Mouse (Mus musculus): Measurements from ENCODE around the gene Etl4.

The Etl4 gene

GRCm38 (mm10) chr2:20559723-20560122 lies 650.1 kb downstream of the Etl4 start:
- DNase-seq (ENCODE audit: extremely low read depth, low read depth) = no peak

GRCm38 (mm10) chr2:20560581-20560980 lies 651.0 kb downstream of the Etl4 start:
- DNase-seq (ENCODE audit: extremely low read depth, low read depth) = no peak

DNA sequence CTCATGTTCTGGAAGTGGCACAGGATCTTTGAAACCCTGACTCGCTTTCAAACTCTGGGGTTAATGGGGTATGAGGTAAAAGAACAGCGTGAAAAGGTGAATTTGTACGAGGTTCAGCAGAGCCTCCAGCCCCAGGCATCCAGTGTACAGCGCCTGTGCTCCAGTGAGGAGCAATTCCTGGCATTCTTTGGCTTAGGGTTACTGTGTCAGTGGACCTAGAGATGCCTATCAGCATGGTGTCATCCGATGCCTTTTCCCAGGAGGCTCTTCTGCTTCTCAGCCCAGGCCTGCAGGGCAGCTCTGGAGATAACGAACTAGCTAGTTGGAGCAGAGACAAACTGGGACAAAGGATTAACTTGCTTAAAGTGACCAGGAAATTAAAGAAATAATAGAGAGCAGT lies 653.5 kb downstream of the Etl4 start:
- DNase-seq (ENCODE audit: extremely low read depth, low read depth) = no peak

DNA sequence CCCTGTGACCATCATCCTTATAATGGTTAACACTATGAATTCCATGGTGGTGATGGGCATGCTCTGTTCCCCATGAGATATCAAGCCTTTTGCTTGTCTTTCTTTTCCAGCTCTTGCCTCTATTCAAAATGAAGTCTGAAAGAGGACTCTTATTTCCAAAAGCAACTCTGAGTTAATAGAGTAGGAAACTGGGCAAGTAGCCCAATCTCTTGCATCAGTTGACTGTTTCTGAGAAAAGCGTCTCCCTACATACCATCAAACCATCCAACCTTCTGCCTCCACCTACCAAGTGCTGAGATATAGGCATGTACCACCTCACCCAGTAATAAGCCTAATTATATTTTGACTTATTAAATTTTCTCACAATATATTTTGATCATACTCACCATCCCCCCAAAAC lies 658.9 kb downstream of the Etl4 start:
- DNase-seq (ENCODE audit: extremely low read depth, low read depth) = no peak

DNA sequence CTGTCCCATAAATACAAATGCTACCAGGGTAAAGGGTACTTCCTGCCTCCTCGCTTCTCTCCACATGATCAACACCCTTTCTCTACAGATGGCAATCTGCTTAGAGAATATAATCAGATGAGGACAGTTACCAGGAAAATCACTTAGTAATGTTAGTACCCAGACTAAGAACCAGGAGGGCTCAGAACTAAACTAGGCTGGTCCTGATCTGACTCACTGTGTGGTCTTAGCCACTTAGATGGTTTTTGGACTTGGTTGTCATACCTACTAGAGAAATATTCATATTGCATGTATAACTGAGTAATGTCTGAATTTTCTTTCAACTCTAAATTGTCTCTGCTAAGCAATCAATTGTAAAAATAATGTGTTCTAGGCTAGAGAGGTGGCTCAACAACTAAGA lies 662.4 kb downstream of the Etl4 start:
- no peak for DNase-seq (ENCODE audit: extremely low read depth, low read depth)

DNA sequence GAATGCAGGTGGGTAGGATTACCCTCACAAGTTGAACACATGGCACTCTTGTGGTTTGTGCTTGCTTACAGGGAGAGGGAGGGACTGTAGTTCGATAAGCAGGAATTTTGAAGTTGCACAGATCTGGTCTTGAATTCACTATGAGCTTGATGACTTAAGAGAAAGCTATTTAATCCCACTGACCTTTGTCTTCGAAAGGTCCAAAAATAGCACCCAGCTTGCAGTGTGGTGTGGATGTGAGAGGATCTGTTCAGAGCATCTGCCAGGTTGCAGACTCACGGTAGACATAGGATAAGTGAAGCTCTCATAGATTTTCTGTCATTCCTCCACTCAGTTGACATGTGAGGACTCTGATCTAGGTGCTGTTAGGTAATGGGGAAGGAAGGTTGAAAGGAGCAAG lies 670.8 kb downstream of the Etl4 start:
- DNase-seq (ENCODE audit: extremely low read depth, low read depth) = no peak

GRCm38 (mm10) chr2:20583032-20583431 lies 673.5 kb downstream of the Etl4 start:
- DNase-seq (ENCODE audit: extremely low read depth, low read depth) = no peak

DNA sequence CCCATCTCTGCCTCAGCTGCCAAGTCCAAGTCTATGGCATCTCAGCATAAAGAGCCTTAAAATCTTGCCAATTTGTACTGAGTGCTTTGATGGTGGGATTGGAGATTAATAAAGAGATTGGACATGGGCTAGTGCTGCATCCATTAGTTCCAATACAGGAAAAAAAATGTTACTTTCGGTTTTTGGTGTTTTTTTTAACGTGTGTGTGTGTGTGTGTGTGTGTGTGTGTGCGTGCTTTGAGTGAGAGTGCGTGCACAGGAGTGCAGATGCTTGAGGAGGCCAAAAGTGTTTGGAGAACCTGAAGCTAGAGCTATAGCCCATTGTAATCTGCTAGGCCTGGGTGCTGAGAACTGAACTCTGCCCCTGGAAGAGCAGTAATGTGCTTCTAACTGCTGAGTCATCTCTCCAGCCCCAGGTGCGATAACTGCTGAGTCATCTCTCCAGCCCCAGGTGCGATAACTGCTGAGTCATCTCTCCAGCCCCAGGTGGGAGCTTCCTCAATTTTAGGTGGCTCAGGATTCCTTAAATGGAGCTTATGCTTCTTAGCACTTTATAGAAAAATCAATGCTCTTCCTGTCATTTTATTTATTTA lies 674.1 kb downstream of the Etl4 start:
- no peak for DNase-seq (ENCODE audit: extremely low read depth, low read depth)

- no peak for DNase-seq (ENCODE audit: extremely low read depth, low read depth)
Measured at GRCm38 (mm10) chr2:20587913-20588312, 678.3 kb downstream of the Etl4 start.

DNA sequence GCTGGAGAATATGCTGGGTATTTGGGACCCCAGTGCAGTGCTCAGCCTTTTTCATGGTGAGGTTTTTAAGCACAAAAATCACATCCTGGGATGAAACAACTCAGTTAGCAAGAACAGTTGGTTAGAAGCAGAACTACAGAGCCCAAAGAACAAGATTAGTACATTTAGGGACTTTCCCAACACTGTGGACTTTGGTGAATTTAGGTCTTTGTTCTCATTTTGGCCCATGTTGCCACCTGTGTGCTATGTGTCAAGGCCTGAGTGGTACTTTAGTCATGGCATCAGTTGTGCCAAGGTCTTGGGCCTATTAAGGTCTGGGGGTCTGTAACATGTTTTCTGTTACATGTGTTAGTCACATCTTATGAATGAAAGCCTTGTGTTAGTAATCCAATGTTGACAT lies 679.1 kb downstream of the Etl4 start:
- no peak for DNase-seq (ENCODE audit: extremely low read depth, low read depth)

DNA sequence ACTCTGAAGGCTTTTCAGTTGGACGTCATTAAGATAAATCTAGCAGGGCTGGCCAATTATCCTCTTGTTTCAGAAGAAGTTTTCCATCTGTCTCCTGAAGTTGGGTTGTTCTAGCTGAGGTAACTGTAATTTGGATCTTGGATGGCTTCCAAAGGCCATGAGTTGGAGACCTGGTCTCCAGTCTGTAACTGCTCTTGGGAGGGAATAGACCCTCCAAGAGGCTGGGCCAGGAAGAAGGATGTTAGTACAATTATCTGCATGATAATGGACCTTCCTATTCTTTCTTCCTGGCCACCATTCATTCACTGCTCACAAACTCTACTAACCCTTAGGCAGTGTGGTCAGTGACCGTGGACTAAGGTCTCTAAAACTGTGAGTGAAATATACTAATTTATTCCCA lies 684.5 kb downstream of the Etl4 start:
- no peak for DNase-seq (ENCODE audit: extremely low read depth, low read depth)

DNA sequence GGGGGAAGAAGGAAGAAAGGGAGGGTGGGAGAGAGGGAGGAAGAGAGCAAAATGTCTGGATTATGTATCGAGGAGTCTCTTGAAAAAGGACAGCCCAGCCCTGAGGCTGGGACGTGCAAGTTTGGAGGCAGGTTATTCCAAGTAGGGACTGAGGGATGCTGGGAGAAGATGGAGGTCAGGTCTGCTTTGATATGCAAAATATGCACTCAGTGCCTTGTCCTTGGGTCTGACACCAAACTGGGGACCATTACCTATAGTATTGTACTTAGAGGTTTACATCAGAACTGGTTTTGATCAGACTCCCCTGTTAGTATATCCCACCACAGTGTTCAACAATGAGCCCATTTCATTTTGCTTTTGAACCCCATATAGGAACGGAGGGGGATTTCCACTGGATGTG lies 685.4 kb downstream of the Etl4 start:
- no peak for DNase-seq (ENCODE audit: extremely low read depth, low read depth)

DNA sequence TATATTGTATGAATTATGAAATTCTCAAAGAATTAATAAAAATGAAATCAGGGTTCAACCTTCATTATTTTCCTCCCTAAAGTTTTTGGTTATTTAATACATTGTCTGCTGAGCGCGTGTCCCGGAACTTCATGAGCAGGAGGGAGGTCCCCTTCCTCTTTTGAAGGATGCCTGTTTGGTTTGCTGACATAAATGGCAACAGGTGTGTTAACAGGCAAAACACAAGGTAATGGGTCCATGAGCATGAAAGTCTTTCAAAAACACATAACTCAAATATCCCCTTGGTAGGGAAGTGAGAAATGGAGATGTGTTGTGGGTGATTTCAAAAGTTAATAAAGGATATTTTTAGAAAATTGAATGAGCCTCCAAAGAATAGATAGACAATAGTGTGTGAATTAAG lies 687.0 kb downstream of the Etl4 start:
- no peak for DNase-seq (ENCODE audit: extremely low read depth, low read depth)

DNA sequence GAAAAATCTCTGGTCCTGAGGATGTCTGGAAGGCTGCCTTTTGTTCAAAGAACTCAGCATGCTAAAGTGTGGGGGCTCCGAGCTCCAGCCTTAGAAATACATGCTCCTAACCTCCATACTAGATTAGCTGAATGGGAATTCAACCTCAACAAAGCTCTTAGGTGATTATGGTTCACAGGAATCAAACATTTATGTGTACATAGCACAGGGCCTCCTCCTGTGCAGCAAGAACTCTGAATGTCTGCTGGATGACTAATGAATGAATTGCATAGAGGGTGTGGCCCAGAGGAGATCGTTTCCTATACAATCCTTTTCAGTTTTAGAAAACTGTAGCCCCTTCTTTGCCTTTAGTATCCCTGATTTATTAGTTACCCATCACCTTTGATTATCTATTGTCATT lies 687.6 kb downstream of the Etl4 start:
- no peak for DNase-seq (ENCODE audit: extremely low read depth, low read depth)

- DNase-seq (ENCODE audit: extremely low read depth, low read depth) = no peak
Measured at GRCm38 (mm10) chr2:20602656-20603055, 693.1 kb downstream of the Etl4 start.

DNA sequence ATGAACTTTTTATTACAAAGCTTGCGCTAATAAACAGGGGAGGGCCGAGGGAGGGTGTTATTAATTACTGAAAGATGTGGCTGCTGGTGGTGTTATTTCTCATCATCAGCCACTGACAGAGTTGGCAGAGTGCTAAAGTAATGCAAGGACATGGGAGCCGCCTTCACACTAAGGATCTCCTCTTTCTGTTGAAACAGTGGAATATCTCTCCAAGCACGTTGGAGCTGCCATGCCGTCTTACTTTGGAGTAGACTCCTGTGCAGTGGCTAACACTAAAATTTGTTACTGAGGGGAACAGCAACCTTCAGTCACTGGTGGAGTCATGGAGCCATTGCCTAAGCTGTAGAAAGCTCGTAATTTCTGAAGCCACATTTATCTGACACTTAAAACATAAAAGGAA lies 694.0 kb downstream of the Etl4 start:
- DNase-seq (ENCODE audit: extremely low read depth, low read depth) = no peak

- DNase-seq (ENCODE audit: extremely low read depth, low read depth) = no peak
Measured at GRCm38 (mm10) chr2:20603991-20604390, 694.4 kb downstream of the Etl4 start.

DNA sequence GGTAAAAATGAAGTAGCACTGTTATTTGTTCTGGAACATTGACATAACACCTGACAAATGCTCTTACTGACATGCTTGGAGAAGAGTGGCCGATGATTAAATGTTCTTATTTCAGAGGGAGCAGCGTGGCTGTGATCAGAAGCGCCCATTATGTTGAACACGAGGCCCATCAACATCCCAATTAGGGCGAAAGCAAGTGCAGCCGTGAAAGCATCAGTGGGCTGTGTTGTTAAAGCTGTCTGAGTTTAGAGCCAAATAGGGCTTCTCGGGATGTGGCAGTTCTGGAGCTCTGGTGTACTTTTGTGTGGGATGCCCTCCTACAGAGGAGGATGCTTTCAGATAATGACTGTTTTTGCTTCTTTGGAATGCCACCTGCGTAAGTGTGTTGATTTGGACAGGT lies 699.6 kb downstream of the Etl4 start:
- no peak for DNase-seq (ENCODE audit: extremely low read depth, low read depth)

DNA sequence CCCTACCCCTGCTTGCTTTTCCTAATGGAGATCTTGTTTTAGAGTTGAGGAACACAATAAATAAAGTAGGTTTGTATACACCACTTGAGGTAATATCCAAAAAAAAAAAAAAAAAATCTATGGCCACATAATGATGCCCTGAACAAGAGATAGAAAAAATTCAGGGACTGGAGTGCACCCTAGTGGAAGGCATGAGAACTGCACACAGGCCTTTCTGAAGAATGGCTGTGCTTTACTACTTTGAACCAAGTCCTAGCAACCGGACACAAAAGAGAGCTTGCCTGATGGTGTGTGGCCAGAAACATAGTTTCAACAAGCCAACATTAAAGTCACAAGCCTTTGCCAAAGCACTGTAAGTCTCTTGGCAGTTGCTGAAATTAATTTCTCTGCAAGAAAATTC lies 706.4 kb downstream of the Etl4 start:
- DNase-seq (ENCODE audit: extremely low read depth, low read depth) = no peak

GRCm38 (mm10) chr2:20618396-20618795 lies 708.8 kb downstream of the Etl4 start:
- DNase-seq (ENCODE audit: extremely low read depth, low read depth) = no peak

- no peak for DNase-seq (ENCODE audit: extremely low read depth, low read depth)
Measured at GRCm38 (mm10) chr2:20619881-20620280, 710.3 kb downstream of the Etl4 start.

DNA sequence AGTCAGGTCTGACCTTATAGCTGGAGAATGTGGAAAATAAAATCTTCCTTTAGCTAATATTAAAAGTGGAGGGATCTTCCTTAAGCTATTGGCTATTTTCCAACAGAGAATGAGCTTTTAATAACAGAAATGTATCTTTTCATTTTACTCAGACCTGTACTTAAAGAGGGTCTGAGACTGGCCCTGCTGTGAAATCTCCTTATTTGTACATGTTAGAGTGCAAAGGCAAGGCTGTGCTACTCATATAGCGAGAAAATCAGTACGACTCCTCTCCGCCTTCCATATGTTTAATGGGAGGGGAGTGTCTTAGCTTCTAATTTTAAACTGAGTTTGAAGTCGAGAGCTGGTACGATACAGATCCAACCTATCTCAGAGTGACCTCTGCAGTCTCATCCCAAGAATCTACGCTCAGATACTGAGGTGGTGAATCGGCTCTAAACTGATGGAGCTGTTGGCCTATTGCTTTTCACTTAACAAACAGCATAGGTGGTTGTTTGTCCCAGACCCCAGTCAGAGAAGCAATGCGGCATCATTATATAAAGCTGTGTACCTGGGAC lies 719.7 kb downstream of the Etl4 start:
- DNase-seq (ENCODE audit: extremely low read depth, low read depth) = no peak

DNA sequence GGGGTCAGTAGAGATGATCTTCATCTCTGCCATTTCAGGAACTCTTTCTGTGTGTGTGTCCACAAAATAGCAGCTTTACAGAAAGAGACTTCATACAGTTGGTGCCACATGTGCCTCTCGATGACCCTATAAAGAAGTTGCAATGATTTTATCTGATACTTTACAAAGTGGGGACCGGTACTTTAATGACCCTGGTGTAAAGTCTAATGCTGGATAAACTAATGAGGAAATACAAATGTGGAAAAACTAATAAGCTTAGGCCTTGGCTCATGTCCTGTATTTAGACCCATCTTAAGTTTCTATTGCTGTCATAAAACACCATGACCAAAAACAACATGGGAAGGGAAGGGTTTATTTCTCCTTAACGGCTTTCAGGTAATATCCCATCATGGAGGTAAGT lies 729.0 kb downstream of the Etl4 start:
- DNase-seq (ENCODE audit: extremely low read depth, low read depth) = no peak

GRCm38 (mm10) chr2:20639721-20640120 lies 730.1 kb downstream of the Etl4 start:
- no peak for DNase-seq (ENCODE audit: extremely low read depth, low read depth)
